Mouse (Mus musculus): Measurements from ENCODE around the gene Smyd2.

DNA sequence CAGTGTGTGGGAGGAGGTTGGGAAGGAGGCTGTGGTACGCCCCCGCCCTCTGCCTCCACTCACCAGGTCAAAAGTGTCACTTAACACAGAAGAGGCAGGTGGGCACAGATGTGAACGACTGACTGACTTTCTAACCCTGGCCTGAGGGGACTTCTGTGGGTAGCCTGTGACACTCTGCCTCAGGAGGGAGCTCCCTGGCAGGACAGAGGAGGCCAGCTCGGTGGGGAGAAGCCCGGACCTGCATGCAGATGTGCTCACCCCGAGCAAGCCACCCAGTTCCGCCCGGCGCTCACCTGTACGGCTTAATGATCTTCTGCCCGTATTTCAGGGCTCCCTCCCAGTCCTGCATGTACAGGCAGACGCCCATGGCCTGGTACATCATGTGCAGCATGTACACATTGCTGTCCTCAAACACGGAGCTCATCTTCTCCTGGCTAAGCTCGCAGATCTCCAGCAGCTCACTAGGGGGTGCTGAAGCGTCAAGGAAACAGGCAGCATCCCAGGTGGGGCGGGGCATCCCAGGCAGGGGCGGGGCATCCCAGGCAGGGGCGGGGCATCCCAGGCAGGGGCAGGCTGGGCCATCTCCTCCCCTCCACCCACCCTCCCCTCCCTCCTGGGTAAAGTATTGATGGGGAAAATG, 38.5 kb downstream of the Smyd2 start:
- TF ChIP-seq POLR2A (IDR thresholded peaks at IDR 0.05; ENCODE audit: control insufficient read depth, extremely low read depth, insufficient read depth, low read length, poor library complexity), result no peak
- TF ChIP-seq CTCF (IDR thresholded peaks at IDR 0.05; ENCODE audit: borderline replicate concordance, control insufficient read depth, extremely low read depth, insufficient read depth, low read length, poor library complexity), result no peak

Measured in thymus, adult 2 months (tissue).